Comparison of ENCODE assay signal across 25 mouse cellular contexts in the genomic region with DNA sequence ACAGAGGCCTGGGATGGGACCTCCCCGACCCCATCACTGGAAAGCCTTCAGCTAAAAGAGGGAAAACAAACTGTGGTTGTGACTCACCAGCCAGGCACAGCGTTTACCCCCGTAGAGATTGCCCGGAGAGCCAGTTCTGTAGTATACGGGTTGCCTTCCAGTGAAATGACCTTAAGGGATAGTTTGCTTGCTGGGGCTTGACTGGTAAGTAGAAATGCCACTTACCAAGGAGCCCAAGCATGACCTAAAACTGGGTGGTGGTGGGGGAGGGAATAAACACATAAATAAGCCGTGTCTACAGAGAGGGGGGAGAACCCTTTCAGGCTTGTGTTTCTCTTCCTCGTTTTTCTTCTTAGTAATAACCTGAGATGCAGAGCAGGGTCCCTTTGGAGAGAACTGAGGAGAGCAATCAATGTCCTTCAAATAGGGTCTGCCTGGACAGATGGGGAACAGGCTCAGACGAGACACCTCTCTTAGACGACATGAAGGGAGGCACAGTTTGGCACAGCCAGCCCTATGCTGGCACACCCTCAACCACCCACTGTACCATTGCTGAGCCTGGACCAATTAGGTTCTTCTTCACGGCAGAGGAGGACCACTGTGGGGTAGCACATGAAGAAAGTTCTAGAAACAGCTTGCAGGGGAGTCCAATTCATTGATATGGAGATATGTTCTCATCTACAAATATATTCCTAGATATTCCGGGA. TPM values are rescaled to one million over a fixed set of nuclear protein-coding genes. Genes with fewer than 3 reads are reported as not detected.
A peak's percentile ranks its signal among the peaks of the same experiment; 100 is the strongest.
DNase-seq lines count a peak whose midpoint lies in the region; ATAC-seq and TF ChIP-seq lines count a peak whose summit lies in the region.
"Had no signal": no experiment of that assay in that cellular context is flagged by ENCODE, and none has a peak within 500 bp of the region (broad histone marks: within the 10 kb centered on the region; RNA-seq: fewer than 3 reads in every experiment).

No protein-coding gene starts in this region.

- peak overlapping the region; percentile 88 for H3K27ac ChIP-seq in kidney, adult 2 months (ENCODE audit: insufficient read depth, low read depth, low read length)
- no peak overlapping the region for H3K27ac ChIP-seq in midbrain, embryonic 16.5 days (ENCODE audit: low read length)
- H3K27ac ChIP-seq: embryonic facial prominence, embryonic 12.5 days; forebrain, embryonic 13.5 days; heart, adult 2 months; heart, embryonic 15.5 days; limb, embryonic 10.5 days had no signal

- no peak for TF ChIP-seq CTCF in kidney, adult 2 months (conservative IDR thresholded peaks at IDR 0.05; ENCODE audit: insufficient read depth, insufficient read length, low read depth, low read length)

- no peak for ATAC-seq in midbrain, embryonic 16.5 days
- ATAC-seq: forebrain, embryonic 13.5 days had no signal

- peak; percentile 11 to 12 for DNase-seq in cerebellum, postnatal 14 days
- DNase-seq in cerebellum, postnatal 36 days, result no peak
- peak; percentile 85 for DNase-seq in A20 (ENCODE audit: low read depth, low spot score)
- peak; percentile 77 for DNase-seq in kidney, adult 2 months
- DNase-seq in kidney, postnatal 10 days, result peak; percentile 38
- no peak for DNase-seq in layer of hippocampus, adult 11-12 months (ENCODE audit: low spot score)
- no peak for DNase-seq in layer of hippocampus, postnatal 10 days (ENCODE audit: low spot score in 2 of 2)
- DNase-seq: cerebellum, adult 8-10 months; gastrocnemius, postnatal 25 days; heart, adult 2 months; lung, adult 18-20 months; lung, postnatal 14 days; right cerebral cortex, postnatal 4 days; thymus, adult 2 months had no signal

- no peaks in the 10 kb centered on the region for H3K36me3 ChIP-seq in kidney, adult 2 months (ENCODE audit: control insufficient read depth, insufficient read depth, low read length)
- H3K36me3 ChIP-seq in midbrain, embryonic 16.5 days (ENCODE audit: control insufficient read depth, insufficient read depth, low read length), result no peaks in the 10 kb centered on the region
- H3K36me3 ChIP-seq: embryonic facial prominence, embryonic 12.5 days; heart, embryonic 15.5 days; limb, embryonic 10.5 days had no signal

- H3K4me3 ChIP-seq in kidney, adult 2 months (ENCODE audit: insufficient read depth, low read depth, low read length), result no peak overlapping the region
- H3K4me3 ChIP-seq in midbrain, embryonic 16.5 days (ENCODE audit: low read depth, low read length), result no peak overlapping the region
- H3K4me3 ChIP-seq: embryonic facial prominence, embryonic 12.5 days; erythroblast, embryonic 14.5 days; forebrain, embryonic 13.5 days; heart, adult 2 months; heart, embryonic 15.5 days; limb, embryonic 10.5 days; megakaryocyte, embryonic 14.5 days had no signal

- H3K27me3 ChIP-seq in kidney, adult 2 months (replicated peaks; ENCODE audit: control insufficient read depth, insufficient read depth, low read length), result no peaks in the 10 kb centered on the region
- no peaks in the 10 kb centered on the region for H3K27me3 ChIP-seq in midbrain, embryonic 16.5 days (ENCODE audit: control insufficient read depth, insufficient read depth, low read depth, low read length)
- H3K27me3 ChIP-seq: embryonic facial prominence, embryonic 12.5 days; forebrain, embryonic 13.5 days; heart, embryonic 15.5 days had no signal

- H3K9ac ChIP-seq in midbrain, embryonic 16.5 days (ENCODE audit: low read depth, low read length), result no peak overlapping the region
- H3K9ac ChIP-seq: embryonic facial prominence, embryonic 12.5 days; forebrain, embryonic 13.5 days; heart, embryonic 15.5 days had no signal

- TF ChIP-seq POLR2A in kidney, adult 2 months (IDR thresholded peaks at IDR 0.05; ENCODE audit: low read depth, low read length), result no peak

- 48% methylated on average over 11 of the region's 11 CpGs for WGBS in kidney, adult 2 months
- WGBS in midbrain, embryonic 16.5 days, result 85% methylated on average over 11 of the region's 11 CpGs

- no peak overlapping the region for H3K4me2 ChIP-seq in midbrain, embryonic 16.5 days (ENCODE audit: low read length)
- H3K4me2 ChIP-seq: embryonic facial prominence, embryonic 12.5 days; forebrain, embryonic 13.5 days; heart, embryonic 15.5 days had no signal

- H3K4me1 ChIP-seq in kidney, adult 2 months (ENCODE audit: control insufficient read depth, insufficient read depth, low read length), result no peaks in the 10 kb centered on the region
- H3K4me1 ChIP-seq in midbrain, embryonic 16.5 days (ENCODE audit: control insufficient read depth, insufficient read depth, low read length), result no peaks in the 10 kb centered on the region
- H3K4me1 ChIP-seq: embryonic facial prominence, embryonic 12.5 days; forebrain, embryonic 13.5 days; heart, embryonic 15.5 days had no signal

- H3K9me3 ChIP-seq in midbrain, embryonic 16.5 days (replicated peaks; ENCODE audit: control insufficient read depth, low read length, poor library complexity, severe bottlenecking), result no peaks in the 10 kb centered on the region
- H3K9me3 ChIP-seq: embryonic facial prominence, embryonic 12.5 days; forebrain, embryonic 13.5 days; heart, embryonic 15.5 days; limb, embryonic 10.5 days; megakaryocyte, embryonic 14.5 days had no signal

RNA-seq across cellular contexts. Expression of a gene that starts 28.8 kb away (rescaled TPM):
- polyA plus RNA-seq in kidney, adult 2 months (2012; rRNA removed), result 17.6 and 26.3 TPM in 2 replicates
- total RNA-seq in layer of hippocampus, postnatal 10 days (2021), result 1 to 10 TPM; 1.7 to 2.3 TPM
- polyA plus RNA-seq in midbrain, embryonic 16.5 days (2015; fragmentation: Nextera tagmentation; extraction: Ambion mirVana), result 0.20 and 0.59 TPM in 2 replicates
- total RNA-seq: adrenal gland, adult 18-20 months; hematopoietic stem cell, adult 5-6 weeks; liver, adult 2 months; MEL had no signal
- polyA plus RNA-seq: erythroblast, embryonic 14.5 days; forebrain, embryonic 13.5 days; heart, adult 2 months; heart, embryonic 15.5 days; liver, adult 2 months had no signal

Comparison
In these comparisons a context has a peak if more than half of its experiments do, and no peak if none do; other contexts are left out.
1. DNase-seq: peak in cerebellum, postnatal 14 days (2 of 2), A20 (single experiment), kidney, adult 2 months (single experiment) and kidney, postnatal 10 days (single experiment); none in cerebellum, postnatal 36 days (0 of 2), layer of hippocampus, adult 11-12 months (single experiment) and layer of hippocampus, postnatal 10 days (0 of 2).
2. RNA of a gene that starts 28.8 kb away (polyA plus RNA-seq): 17.6 to 26.3 TPM in kidney, adult 2 months; 0.20 to 0.59 TPM in midbrain, embryonic 16.5 days; every median in the first group is over 10 times any median in the second.